Mouse (Mus musculus): ENCODE data around the gene Tgtp1.
"Not testable (repeated sequence)": the region's sequence is repeated elsewhere in the genome, so short reads cannot be mapped to it uniquely, and the experiment has no call there.

Gene Tgtp1

GRCm38 (mm10) chr11:48994018-48994417 is at the start of gene Tgtp1:
Tgtp1 (minus strand) TSS chr11:48994172.
- not testable (repeated sequence) for DNase-seq (ENCODE audit: low spot score in 2 of 2)

- not testable (repeated sequence) for DNase-seq (ENCODE audit: low spot score in 2 of 2)
Measured at GRCm38 (mm10) chr11:49012074-49012473, 18.1 kb upstream of the Tgtp1 start.

GRCm38 (mm10) chr11:49006785-49007184 is 12.8 kb upstream of the Tgtp1 start:
- not testable (repeated sequence) for DNase-seq (ENCODE audit: low spot score in 2 of 2)

DNA sequence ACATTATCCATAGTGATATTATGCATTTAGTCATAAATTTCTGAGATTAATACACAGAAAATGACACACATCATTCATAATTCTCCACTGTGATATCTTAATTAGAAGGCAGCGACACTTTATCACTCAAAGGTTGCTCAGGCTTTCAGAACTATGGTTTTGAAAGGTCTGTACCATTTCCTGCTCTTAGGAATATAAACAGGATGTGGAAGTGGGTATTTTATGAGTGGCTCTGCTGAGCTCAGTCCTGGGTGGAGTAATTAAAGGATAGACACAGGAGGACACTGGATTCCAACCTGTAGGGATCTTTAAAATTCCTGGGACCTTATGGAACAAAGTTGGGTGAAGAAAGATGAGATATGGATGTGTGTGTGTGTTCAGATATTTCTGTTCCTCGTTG is 12.3 kb upstream of the Tgtp1 start:
- not testable (repeated sequence) for DNase-seq (ENCODE audit: low spot score in 2 of 2)

DNA sequence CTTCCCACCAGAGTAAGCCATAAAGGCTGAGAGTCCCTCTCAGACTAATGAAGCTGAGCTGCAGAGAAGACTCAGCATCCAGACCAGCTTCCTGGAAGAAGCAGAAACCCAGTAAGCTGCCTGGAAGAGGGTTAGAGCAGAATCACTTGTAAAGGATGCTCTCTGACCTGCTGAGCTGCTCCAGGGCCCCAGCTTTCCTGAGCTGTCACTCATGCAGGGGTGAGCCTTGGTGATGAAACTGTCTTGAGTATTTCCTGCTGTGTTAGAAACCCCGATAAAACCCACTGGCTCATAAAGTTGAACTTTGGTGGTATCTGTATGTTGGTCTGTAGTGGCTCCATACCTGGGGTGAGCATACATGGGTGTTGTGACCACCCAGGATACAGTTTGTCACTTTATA is 6.4 kb upstream of the Tgtp1 start:
- not testable (repeated sequence) for DNase-seq (ENCODE audit: low spot score in 2 of 2)

DNA sequence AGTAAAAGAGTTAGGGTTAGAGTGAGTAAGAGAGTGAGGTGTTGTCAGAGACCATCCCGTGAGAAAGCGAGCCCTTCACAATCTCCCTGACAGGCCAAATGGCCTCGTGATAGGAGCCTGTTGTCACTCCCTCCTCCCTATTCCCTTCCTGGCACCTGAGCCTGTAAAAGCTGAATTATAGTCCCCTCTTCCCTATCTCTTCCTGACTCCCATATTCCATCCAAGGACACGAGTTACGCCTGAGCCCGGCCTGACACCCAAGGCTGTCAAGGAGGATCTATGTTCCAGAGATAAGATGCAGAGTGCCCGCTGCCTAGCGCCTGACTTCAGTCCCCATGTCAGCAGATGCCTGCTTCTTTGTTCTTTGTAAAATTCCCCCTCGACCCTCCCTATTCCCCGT is 676 bp downstream of the Tgtp1 start:
- DNase-seq (ENCODE audit: low spot score in 2 of 2) = not testable (repeated sequence)

GRCm38 (mm10) chr11:48991740-48992520 is 2.0 kb downstream of the Tgtp1 start, which contains the start of gene Gm12185:
Gm12185 (minus strand) TSS chr11:48992226.
- not testable (repeated sequence) for DNase-seq (ENCODE audit: low spot score in 2 of 2)

DNA sequence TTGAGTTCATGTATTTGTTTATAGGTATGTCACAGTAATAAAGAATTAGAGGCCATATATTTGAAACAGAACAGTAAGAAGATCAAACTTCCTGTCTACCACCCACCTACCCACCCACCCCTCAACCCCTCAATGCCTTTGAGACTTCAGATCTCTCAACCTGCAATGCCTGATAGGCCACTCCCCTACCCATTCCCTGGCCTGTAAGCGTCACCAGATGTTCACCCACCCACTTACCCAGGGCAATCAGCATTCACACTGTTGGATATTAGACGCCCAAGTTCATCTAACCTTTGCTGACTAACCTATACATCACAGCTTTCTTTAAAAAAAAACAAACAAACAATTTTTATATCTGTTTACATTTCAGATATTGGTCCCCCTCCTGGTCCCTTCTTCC is 4.0 kb downstream of the Tgtp1 start:
- not testable (repeated sequence) for DNase-seq (ENCODE audit: low spot score in 2 of 2)

GRCm38 (mm10) chr11:48988219-48988618 is 5.8 kb downstream of the Tgtp1 start:
- not testable (repeated sequence) for DNase-seq (ENCODE audit: low spot score in 2 of 2)

DNA sequence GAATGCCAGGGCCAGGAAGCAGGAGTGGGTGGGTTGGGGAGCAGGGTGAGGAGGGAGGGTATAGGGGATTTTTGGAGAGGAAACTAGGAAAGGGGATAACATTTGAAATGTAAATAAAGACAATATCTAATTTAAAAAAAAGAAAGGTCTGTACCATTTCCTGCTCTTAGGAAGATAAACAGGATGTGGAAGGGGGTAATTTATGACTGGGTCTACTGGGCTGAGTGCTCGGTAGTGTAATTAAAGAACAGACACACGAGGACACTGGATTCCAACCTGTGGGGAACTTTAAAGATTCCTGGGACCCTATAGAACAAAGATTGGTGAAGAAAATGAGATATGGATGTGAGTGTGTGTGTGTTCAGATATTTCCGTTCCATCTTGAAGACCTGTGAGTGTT is 11.1 kb downstream of the Tgtp1 start:
- not testable (repeated sequence) for DNase-seq (ENCODE audit: low spot score in 2 of 2)

DNA sequence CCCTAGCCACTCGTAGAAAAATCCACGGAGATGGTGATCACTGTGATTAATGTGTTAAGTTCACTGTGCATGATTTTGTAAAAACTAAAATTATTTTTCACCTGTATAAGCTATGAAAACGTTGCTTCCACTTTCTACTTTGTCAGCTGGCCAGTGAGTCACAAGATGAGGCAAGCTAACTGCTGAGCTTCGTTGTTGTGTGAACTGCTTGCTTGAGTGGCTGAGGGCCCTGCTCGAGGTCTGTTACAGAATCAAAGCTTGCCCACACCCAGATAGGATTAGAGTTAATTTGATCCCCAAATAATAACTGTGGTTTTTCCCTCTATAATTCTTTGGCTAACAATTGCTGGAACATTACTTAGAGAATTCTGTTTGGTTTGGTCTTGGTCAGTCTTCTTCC is 13.9 kb downstream of the Tgtp1 start:
- not testable (repeated sequence) for DNase-seq (ENCODE audit: low spot score in 2 of 2)

- DNase-seq (ENCODE audit: low spot score in 2 of 2) = not testable (repeated sequence)
Measured at GRCm38 (mm10) chr11:48979251-48979650, 14.7 kb downstream of the Tgtp1 start, which contains the start of gene 9930111J21Rik1. 9930111J21Rik1 (minus strand) TSS chr11:48979398.

DNA sequence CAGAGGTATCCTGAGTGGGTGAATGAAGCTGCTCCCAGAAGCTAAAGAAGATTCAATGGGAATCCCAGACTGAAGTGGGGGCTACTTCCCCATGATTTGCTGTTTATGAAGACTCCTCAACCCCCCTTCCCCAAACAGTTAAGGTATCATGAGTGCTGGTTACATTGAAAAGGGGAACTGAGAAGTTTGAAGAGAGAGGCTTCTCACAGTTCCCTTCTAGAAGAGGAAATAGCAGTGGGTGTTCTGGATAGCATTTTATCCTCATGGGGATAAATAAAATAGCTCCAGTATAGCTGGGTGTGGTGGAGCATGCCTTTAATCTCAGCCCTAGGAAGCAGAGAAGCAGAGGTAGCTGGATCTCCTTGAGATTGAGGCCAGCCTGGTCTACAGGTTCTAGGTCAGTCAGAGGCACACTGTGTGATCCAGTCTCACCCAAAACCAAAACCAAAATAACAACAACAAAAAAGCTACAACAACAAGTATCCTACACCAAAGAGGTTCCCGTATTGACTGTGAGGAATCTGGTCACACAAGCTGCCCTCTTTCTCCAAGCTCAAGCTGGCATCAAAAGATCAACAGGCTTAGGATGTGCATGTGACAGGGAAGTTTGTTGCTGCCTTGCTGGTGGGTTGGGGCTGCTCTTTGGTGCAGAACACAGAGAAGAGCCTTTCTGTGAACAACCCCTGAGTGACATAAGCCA is 15.6 kb downstream of the Tgtp1 start, which contains the start of gene Olfr56:
Olfr56 (plus strand) TSS at position 650 of the 700 bp plus-strand sequence.
- DNase-seq (ENCODE audit: low spot score in 2 of 2) = not testable (repeated sequence)

DNA sequence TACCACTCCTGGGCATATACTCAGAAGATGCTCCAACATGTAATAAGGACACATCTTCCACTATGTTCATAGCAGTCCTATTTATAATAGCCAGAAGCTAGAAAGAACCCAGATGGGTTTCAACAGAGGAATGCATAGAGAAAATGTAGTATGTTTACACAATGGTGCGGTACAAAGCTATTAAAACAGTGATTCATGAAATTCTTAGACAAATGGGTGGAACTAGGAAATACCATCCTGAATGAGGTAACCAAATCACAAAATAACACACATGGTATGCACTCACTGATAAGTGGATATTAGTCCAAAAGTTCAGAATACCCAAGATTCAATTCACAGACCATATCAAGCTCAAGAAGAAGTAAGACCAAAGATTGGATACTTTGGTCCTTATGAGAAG is 19.3 kb downstream of the Tgtp1 start:
- DNase-seq (ENCODE audit: low spot score in 2 of 2) = not testable (repeated sequence)

DNA sequence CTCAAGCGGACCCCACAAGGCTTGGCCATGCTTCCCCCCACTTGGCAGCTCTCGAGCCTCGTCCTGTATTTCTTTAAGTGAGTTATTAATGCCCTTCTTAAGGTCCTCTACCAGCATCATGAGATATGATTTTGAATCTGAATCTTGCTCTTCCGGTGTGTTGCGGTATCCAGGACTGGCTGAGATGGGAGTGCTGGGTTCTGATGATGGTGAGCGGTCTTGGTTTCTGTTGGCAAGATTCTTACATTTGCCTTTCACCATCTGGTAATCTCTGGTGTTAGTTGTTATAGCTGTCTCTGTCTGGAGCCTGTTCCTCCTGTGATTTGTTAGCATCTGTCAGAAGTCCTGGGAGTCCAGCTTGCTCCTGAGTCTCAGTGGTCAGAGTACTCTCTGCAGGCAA is 47.9 kb downstream of the Tgtp1 start, which contains the start of gene Psme2b:
Psme2b (minus strand) TSS at position 101 of the 400 bp plus-strand sequence.
- DNase-seq (ENCODE audit: low spot score in 2 of 2) = not testable (repeated sequence)

GRCm38 (mm10) chr11:48939286-48939685 is 54.7 kb downstream of the Tgtp1 start:
- DNase-seq (ENCODE audit: low spot score in 2 of 2) = not testable (repeated sequence)
